Mouse (Mus musculus) embryo, embryonic 11 days (tissue): ENCODE measurements around the gene Gck.
A peak's percentile ranks its signal among the peaks of the same experiment; 100 is the strongest.

ENCODE experiments used
- DNase-seq: peaks from one replicate; pipeline ENCODE4 v3.0.0-alpha.2; 2015

Gck gene

DNA sequence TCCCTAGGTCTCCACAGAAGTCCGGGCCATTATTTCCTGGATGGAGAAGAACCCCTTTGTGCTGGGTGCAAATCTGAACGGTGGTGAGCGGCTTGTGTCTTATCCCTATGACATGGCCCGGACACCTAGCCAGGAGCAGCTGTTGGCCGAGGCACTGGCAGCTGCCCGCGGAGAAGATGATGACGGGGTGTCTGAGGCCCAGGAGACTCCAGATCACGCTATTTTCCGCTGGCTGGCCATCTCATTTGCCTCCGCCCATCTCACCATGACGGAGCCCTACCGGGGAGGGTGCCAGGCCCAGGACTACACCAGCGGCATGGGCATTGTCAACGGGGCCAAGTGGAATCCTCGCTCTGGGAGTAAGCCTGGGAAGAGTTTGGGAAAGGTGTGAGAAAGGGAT, 79.8 kb downstream of the Gck start:
- DNase-seq = no peak

DNA sequence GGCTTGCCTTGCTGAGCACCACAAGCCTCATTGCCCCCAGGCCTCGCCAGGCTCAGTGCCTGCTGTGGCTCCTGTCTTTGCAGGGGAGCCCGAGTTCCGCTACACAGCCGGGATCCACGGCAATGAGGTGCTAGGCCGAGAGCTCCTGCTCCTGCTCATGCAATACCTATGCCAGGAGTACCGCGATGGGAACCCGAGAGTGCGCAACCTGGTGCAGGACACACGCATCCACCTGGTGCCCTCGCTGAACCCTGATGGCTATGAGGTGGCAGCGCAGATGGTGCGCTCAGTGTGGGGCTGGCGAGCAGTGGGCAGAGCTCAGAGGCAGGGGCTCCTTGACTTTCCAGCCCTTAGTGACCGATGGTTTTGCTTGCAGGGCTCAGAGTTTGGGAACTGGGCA, 80.5 kb downstream of the Gck start:
- no peak for DNase-seq

DNA sequence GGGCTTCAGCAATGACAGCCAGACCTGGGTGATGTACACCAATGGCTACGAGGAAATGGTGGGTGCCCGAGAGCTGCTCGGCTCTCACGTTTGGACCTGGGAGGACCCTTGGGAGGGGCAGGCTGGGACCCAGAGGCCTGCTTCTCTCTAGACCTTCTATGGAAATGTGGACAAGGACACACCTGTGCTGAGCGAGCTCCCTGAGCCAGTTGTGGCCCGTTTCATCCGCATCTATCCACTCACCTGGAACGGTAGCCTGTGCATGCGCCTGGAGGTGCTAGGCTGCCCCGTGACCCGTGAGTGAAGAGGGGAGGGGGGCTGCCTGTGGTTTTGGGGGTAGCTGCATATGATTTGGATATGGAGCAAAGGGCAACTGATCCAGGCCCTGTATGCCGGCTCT, 81.6 kb downstream of the Gck start:
- no peak for DNase-seq

DNA sequence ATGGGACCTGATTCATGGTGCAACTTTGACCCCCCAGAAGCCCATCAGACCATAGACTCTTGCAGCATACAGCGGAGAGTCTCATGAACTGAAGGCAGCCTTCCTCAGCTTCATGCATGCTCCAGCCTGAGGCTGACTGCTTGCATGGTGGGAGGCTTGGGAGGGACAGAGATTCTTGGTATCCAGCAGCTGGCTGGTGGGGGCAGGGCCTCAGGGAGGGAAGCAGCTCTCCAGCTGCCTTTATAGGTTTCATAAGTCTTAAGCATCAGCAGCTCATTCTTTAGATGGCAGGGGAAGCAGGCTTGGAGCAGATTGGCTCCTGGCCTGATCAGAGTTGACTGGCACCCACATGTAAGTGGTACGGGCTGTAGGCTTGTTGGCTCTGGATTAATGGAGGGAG, 82.7 kb downstream of the Gck start:
- DNase-seq = no peak

DNA sequence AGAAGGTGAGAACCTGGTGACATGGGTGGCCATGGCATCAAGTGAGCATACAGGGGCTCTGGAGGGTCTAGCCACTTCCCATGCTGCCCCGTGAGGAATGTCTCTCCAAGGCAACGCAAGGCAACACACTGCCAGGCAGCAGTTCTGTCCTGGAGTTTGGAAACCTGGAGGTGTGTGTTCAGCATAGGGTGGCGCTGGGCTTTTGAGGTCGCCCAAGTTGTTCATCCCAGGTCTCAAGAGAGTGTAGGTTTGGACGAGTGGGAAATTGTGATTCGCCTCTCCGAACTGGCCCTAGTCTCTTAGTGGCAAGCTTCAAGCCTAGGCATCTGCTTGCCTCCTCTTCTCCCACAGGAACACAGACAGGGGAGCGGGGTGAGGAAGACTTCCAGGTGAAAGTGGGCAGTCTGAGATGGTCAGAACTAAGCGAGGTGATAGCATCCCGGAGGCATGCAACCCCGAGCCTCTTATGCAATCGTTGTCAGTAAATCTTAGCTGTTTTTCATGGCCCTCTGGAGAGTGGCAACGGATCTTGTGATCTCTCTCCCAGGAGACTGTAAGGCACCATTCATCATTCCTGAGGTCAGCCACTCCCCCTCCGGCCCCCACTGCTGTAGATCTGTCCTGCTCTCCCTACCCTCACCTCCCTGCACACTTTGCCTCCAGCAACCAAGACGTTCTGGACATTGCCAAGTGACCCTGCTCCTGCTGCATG, 87.3 kb downstream of the Gck start:
- peak; percentile 41 for DNase-seq

DNA sequence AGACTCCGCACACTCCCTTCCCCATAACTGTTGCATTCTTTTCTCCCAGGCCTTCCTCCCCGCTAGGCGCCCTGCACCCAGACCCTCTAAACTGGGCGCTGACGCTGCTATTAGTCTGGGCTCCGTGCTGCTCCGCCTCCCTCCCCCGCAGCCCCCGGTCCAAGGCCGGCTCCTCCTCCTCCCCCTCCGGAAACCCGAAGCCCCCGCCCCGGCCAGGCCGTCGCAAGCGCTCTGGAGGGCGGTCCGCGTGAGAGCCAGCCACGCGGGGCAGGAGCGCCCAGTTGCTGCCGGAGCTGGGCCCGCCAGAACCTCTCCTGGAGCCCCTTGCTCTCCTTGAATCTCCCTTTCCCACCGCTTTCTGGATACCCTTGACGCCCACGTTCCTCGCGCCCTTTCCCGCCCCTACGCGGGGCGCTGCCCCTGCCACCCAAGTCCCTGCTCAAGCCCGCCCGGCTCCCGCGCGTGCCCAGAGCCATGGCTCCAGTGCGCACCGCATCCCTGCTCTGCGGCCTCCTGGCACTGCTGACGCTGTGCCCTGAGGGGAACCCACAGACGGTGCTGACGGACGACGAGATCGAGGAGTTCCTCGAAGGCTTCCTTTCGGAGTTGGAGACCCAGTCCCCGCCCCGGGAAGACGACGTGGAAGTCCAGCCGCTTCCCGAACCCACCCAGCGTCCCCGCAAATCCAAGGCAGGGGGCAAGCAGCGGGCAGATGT, 88.0 kb downstream of the Gck start, which contains the start of gene Aebp1:
Gene Aebp1, plus strand, starts transcription at position 270 of the 716 bp plus-strand sequence.
- DNase-seq = peak; percentile 66

DNA sequence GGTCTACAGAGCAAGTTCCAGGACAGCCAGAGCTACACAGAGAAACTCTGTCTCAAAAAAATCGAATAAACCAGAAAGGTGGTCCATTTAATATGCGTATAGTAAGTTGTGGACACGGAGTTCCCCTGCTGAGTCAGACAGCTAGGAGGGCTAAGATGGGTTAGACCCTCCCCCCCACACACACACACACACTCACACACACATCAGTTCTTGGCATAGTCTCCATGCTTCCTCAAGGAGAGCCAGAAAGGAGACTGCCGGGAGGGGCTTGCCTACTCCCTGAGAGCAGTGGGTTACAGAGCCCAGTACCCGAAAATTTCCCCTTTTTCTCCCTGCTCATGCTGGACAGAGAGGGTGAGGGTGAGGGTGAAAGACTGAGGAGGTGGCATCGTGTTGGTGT, 89.2 kb downstream of the Gck start:
- DNase-seq = no peak

DNA sequence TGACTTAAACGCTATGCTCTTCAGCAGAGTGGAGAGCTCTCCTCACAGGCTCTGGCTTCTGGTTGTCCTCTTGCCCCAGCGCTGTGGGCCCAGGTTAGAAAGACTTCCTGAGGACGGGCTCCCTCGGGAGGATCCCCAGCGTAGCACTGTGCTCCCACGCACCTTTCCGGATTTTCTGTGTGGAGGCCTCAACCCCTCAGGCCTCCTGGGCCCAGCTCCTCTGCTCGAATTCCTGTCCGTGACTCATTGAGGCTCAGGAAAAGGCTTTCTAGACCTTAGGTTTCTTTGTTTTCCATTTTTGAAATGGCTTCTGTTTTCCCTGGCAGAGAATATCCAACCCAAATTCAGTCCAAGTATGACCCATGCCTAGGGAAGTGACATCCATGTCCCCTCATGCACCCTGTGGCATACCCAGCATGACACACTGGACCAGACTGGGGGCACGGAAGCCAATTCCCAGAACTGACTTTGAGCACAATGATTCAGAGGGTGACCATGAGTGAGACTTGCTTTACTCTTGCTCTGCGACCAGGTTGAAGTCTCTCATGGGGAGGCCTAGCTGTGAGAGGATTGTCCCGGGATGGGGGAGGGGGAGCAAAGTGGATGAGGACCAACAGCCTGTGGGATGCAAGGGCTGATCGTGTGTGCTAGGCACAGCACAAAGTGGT, 89.9 kb downstream of the Gck start:
- DNase-seq = no peak

DNA sequence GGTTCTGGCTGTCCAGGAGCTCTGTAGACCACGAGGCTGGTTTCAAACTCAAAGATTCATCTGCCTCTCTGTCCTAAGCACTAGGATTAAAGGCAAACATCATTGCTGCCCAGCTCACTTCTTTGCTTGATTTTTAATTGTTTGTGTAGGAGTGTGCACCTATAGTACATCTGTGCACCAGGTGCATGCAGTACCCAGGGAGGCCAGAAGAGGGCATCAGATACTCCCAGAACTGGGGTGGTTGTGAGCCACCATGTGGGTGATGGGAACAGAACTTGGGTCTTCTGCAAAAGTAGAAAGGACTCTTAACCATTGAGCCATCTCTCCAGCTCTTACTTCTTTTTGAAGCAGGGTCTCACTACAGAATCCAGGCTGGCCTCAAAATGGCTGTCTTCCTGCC, 91.2 kb downstream of the Gck start:
- DNase-seq = no peak

DNA sequence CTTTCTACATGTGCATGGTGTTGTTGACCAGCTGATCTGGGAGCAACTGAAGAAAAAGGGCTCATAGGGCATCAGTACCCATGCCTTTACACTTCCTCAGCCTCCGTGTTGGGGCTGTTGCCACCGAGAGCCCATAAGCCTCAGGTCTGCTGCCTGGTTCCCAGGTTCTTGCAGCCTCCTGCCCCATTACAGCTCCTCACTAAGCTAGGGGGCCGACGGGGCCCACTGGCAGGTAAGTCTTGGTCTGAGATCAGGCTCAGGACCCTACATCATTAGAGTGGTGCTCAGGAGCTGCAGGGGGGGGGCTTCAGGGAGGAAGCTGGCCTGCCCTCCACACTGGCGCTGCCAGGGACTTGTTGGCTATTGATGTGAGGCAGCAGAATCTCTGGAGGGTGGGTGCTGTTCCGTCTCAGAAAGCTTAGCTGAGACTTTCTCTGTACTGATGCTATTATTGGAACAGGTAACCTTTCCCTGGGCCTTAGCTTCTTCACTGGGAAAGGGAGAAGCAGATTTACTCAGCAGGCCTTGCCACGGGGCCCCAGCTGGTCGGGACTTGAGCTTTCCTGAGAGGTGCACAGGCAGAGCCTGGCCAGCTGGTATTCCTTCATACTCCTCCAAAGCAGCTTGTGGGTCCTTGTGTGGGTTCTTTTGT, 93.3 kb downstream of the Gck start:
- DNase-seq = no peak

DNA sequence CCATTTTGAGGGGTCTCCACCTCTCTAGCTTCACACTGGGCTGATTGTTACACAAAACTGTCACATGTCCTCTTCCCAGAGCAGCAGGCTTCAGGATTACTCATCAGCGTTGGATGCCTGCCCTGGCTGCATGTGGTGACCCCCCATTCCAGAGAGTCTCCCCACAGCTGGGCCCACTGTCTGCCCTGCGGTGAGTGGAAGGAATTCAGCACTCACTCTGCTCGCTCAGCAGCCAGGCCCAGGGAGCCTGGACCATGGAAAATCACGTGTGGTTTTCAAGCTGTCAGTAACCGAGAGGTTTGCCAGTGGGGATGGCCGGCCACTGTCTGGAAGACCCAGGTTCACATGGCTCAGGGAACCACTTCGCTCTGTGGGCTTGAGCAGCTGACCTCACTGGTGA, 94.0 kb downstream of the Gck start:
- DNase-seq = peak; percentile 20

DNA sequence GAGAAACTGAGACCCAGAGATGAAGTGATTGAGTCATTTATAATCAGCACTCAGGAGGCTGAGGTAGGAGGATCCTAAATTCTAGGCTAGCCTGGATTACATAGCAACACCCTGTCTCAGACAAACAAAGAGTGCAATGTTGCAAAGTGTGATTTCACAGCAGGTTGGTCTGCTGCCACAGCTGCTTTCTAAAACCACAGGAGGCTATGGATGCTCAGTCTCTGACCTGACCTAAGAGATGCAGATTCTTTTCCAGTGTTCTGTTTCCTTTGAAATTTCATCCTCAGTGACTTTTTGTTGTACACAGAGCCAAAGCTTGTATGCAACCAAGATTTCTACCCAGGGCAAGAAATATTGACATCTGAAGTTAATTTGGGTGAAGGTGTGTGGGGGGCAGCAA, 94.4 kb downstream of the Gck start:
- DNase-seq = no peak

DNA sequence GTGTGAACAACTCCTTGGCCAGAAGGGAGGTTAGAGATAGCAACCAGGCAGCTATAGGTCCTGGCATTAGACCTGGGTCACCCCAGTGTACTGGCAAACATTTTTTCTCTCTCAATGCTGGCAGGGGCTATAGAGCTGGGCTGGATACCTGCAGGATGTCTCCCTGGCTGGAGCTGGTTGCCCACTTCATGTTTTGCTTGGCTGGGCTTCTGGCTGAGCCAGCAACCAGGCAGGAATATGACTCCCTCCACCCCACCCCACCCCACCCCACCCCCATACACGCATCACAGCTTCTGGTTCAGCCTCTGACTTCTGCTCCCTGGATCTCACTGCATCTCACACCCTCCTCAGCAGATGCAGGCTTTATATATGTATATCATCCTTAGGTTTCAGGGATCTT, 97.6 kb downstream of the Gck start:
- DNase-seq = no peak

DNA sequence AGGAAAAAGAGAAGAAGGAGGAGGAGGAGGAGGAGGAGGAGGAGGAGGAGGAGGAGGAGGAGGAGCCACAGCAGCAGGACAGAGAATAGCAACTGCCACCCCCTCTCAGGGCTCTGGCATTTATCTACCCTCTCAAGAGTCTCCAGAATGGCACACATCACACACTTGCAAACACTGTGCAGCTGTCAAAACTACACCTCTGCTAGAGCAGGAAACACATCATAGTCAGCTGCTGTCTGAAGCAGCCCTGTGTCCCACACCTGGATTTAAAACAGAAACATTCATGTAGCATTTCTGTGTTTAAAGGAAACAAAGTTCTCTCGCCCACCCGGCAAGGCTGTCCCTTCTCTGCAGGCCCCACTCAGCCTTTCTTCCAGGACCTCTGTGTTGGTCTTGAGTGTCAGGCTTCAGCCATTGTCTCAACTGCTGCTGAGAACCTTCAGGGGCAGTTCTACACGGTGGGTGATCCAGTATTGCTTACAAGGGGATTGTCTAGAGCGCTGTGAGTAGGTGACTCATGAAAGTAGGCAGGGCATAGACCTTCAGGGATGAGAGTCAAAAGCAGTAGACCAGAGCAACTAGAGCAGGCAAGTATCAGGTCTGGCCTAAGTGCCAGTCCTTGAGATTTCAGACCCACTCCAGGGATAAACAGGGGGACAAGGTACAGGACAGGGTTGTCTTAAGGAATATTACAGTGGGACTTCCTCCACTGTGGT, 98.7 kb downstream of the Gck start:
- no peak for DNase-seq
